Mouse (Mus musculus): ENCODE results near the gene Cyp2c23.

The Cyp2c23 gene

GRCm38 (mm10) chr19:43972129-43972528, 56.9 kb downstream of the Cyp2c23 start:
- DNase-seq (ENCODE audit: low read depth, low spot score) = no peak

GRCm38 (mm10) chr19:43968436-43969026, 60.5 kb downstream of the Cyp2c23 start:
- no peak for DNase-seq (ENCODE audit: low read depth, low spot score)

- DNase-seq (ENCODE audit: low read depth, low spot score) = no peak
Observed at GRCm38 (mm10) chr19:43966481-43966880, 62.5 kb downstream of the Cyp2c23 start.

GRCm38 (mm10) chr19:43965496-43966085, 63.4 kb downstream of the Cyp2c23 start:
- no peak for DNase-seq (ENCODE audit: low read depth, low spot score)

- DNase-seq (ENCODE audit: low read depth, low spot score) = no peak
Observed at GRCm38 (mm10) chr19:43962795-43963194, 66.2 kb downstream of the Cyp2c23 start.

GRCm38 (mm10) chr19:43961185-43961584, 67.8 kb downstream of the Cyp2c23 start:
- DNase-seq (ENCODE audit: low read depth, low spot score) = no peak

- no peak for DNase-seq (ENCODE audit: low read depth, low spot score)
Observed at GRCm38 (mm10) chr19:43960014-43960413, 69.0 kb downstream of the Cyp2c23 start.

- peak; percentile 60 for DNase-seq (ENCODE audit: low read depth, low spot score)
Observed at GRCm38 (mm10) chr19:43959162-43959561, 69.8 kb downstream of the Cyp2c23 start.

- no peak for DNase-seq (ENCODE audit: low read depth, low spot score)
Observed at GRCm38 (mm10) chr19:43957881-43958280, 71.1 kb downstream of the Cyp2c23 start.

GRCm38 (mm10) chr19:43957402-43957801, 71.6 kb downstream of the Cyp2c23 start:
- no peak for DNase-seq (ENCODE audit: low read depth, low spot score)

- no peak for DNase-seq (ENCODE audit: low read depth, low spot score)
Observed at GRCm38 (mm10) chr19:43955266-43955665, 73.7 kb downstream of the Cyp2c23 start.

Data from embryo, embryonic 11.5 days (tissue).